Mouse (Mus musculus) CH12.LX (cell line): ENCODE data around the gene Mpst.

Experiments
- CHD1 ChIP-seq: IDR thresholded peaks from 2 replicates; pipeline ENCODE4 v1.6.1; 2012; ENCODE audit warnings: low read depth, low read length, improper control_type of control experiment, inconsistent platforms
- CHD2 ChIP-seq: IDR thresholded peaks from 2 replicates; pipeline ENCODE4 v1.6.1; 2011; ENCODE audit warnings: low read length, improper control_type of control experiment
- CTCF ChIP-seq, 2 experiments: IDR thresholded peaks in 1 of 2; conservative IDR thresholded peaks in 1 of 2; 2 replicates each; pipeline ENCODE4 v1.5.1; 2011 to 2012; ENCODE audit warnings: low read depth in 2 of 2, low read length in 2 of 2, improper control_type of control experiment in 1 of 2, inconsistent platforms in 1 of 2, mild to moderate bottlenecking in 1 of 2, moderate library complexity in 1 of 2
- EP300 ChIP-seq: IDR thresholded peaks from 2 replicates; pipeline ENCODE4 v1.6.1; 2011; ENCODE audit warnings: low read length, improper control_type of control experiment
- POLR2A ChIP-seq: IDR thresholded peaks from 2 replicates; pipeline ENCODE4 v1.6.1; 2011; ENCODE audit warnings: low read depth, mild to moderate bottlenecking, improper control_type of control experiment, low read length
- POLR2AphosphoS2 ChIP-seq: IDR thresholded peaks from 2 replicates; pipeline ENCODE4 v1.6.1; 2011; ENCODE audit warnings: low read depth, low read length, improper control_type of control experiment
- SMC3 ChIP-seq: IDR thresholded peaks from 2 replicates; pipeline ENCODE4 v1.6.1; 2011; ENCODE audit warnings: low read depth, low read length, improper control_type of control experiment
- USF1 ChIP-seq: IDR thresholded peaks from 2 replicates; pipeline ENCODE4 v1.6.1; 2014; ENCODE audit warnings: low read depth, mild to moderate bottlenecking, inconsistent platforms, low read length, improper control_type of control experiment
- ZC3H11A ChIP-seq: IDR thresholded peaks from 2 replicates; pipeline ENCODE4 v1.6.1; 2012; ENCODE audit warnings: low read depth, mild to moderate bottlenecking, inconsistent platforms, low read length, improper control_type of control experiment
- ZKSCAN1 ChIP-seq: IDR thresholded peaks from 2 replicates; pipeline ENCODE4 v1.6.1; 2012; ENCODE audit warnings: low read depth, inconsistent platforms, low read length, improper control_type of control experiment, borderline replicate concordance
- ZMIZ1 ChIP-seq: IDR thresholded peaks from 2 replicates; pipeline ENCODE4 v1.6.1; 2012; ENCODE audit warnings: low read depth, mild to moderate bottlenecking, inconsistent platforms, low read length, improper control_type of control experiment
- ZNF384 ChIP-seq: IDR thresholded peaks from 2 replicates; pipeline ENCODE4 v1.6.1; 2012; ENCODE audit warnings: low read depth, low read length, improper control_type of control experiment, inconsistent platforms

DNA sequence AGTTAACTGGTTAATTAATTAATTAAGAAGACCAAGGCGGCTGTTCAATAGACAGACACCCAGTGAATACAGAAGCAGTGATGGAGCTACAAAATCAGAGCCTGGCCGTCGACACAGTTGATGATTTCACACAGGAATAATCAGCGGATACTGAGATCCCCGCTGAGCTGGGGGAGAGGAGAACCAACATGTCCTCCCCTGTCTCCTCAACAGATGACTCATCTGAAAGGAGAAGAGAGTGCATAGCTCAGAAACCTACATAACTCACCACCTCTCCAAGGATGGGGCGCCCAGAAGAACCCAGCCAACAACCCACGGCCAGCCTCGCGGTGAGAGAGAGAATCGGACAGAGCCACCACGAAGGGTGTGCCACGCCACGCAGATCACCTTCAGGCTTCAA, 14.2 kb downstream of the Mpst start:
- TF ChIP-seq ZNF384 (no peak), CTCF (conservative IDR thresholded peaks at IDR 0.05 in 1 of 2, IDR thresholded peaks at IDR 0.05 in 1 of 2; ENCODE audit: low read depth in 2 of 2, low read length in 2 of 2) (no peak), CHD1 (no peak), USF1 (no peak), CHD2 (no peak), POLR2AphosphoS2 (no peak), ZMIZ1 (no peak), ZKSCAN1 (no peak), POLR2A (peak; percentile 33; the same call in 1 of the 2 replicates), EP300 (no peak), ZC3H11A (no peak), SMC3 (no peak)
